Mouse (Mus musculus) hindbrain, embryonic 10.5 days (tissue): ENCODE results near the gene Tnnc2. TPM values are rescaled to one million over a fixed set of nuclear protein-coding genes. Genes with fewer than 3 reads are reported as not detected.
A peak's percentile ranks its signal among the peaks of the same experiment; 100 is the strongest.

Experiments used
- DNase-seq: peaks from one replicate; pipeline ENCODE4 v3.0.0-alpha.2; 2017; ENCODE audit warnings: low spot score
- H3K27ac ChIP-seq: fragments of 300-500 bp; sonication (generic); 2 replicates; pipeline ENCODE4 v1.5.1; 2016; ENCODE audit warnings: mild to moderate bottlenecking, moderate library complexity
- H3K27me3 ChIP-seq: fragments of 300-500 bp; sonication (generic); 2 replicates; pipeline ENCODE4 v1.6.1; 2016; ENCODE audit warnings: mild to moderate bottlenecking; ENCODE audit not compliant: poor library complexity, insufficient read depth, severe bottlenecking
- H3K36me3 ChIP-seq: fragments of 300-500 bp; sonication (generic); 2 replicates; pipeline ENCODE4 v1.6.1; 2016; ENCODE audit warnings: mild to moderate bottlenecking, moderate library complexity
- H3K4me1 ChIP-seq: fragments of 300-500 bp; sonication (generic); replicated peaks from 2 replicates; pipeline ENCODE4 v1.6.1; 2016; ENCODE audit warnings: mild to moderate bottlenecking
- H3K4me3 ChIP-seq: fragments of 300-500 bp; sonication (generic); 2 replicates; pipeline ENCODE4 v1.5.1; 2016; ENCODE audit warnings: mild to moderate bottlenecking, moderate library complexity
- H3K9me3 ChIP-seq: fragments of 300-500 bp; sonication (generic); 2 replicates; pipeline ENCODE4 v1.6.1; 2016; ENCODE audit warnings: mild to moderate bottlenecking, moderate library complexity
- WGBS: fragments of 180-500 bp; shearing (Covaris S2); methylation state at CpG from one replicate; pipeline ENCODE4 v1.1.7; 2016; 5-methylcytosine and 5-hydroxymethylcytosine counted together
- polyA plus RNA-seq: library from polyadenylated mRNA; unstranded; fragments of >200 nt; fragmentation: Nextera tagmentation; extraction: Ambion mirVana; gene quantifications from 2 replicates; pipeline ENCODE4 v1.2.1, GENCODE M21; 2016

The Tnnc2 gene
- polyA plus RNA-seq, 1 experiment from 2014 or later, result not detected

DNA sequence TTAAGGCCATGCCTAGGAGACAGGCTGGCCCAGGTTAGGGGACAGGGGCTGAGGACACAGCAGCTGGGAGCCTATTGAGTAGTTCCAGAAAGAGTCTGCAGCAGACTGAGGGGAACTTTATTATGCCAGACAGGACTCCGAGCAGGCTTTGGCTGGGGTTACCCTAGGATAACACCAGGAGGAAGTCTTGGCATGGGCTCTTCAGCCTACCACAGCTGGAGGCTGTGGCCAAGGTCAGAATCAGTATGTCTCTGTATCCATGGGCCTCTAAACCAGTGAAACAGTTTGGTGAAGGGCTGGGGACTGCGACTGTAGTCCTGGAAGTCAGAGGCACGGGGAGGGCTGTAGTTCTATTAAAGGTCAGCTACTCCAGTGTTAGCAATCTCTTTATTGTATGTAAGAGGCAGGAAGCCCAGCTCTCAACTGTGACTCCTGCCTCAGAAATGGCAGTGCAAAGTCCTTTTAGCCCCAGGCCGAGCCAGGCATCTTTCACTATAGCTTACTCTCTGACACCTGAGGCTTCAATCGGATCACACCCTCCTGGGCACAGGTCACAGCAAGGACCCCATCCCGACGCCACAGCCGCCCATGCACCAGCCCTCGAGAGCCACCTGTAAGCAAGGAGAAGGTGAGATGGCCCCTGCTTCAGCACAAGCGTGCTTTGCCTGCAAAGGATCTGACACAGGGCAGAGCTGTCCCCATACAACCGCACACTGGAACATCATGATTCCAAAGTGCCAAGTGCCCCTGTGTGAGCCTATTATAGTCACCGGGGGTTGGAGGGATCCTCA lies 12.8 kb upstream of the Tnnc2 start:
- Histone ChIP-seq H3K9me3 (no peaks in the 10 kb centered on the region), H3K4me1 (peaks cover 10% of the 10 kb centered on the region), H3K4me3 (no peak overlapping the region), H3K36me3 (peaks cover 84% of the 10 kb centered on the region), H3K27ac (no peak overlapping the region), H3K27me3 (no peaks in the 10 kb centered on the region)
- DNase-seq, result no peak
- WGBS, result 93% methylated on average over 12 of the region's 12 CpGs

DNA sequence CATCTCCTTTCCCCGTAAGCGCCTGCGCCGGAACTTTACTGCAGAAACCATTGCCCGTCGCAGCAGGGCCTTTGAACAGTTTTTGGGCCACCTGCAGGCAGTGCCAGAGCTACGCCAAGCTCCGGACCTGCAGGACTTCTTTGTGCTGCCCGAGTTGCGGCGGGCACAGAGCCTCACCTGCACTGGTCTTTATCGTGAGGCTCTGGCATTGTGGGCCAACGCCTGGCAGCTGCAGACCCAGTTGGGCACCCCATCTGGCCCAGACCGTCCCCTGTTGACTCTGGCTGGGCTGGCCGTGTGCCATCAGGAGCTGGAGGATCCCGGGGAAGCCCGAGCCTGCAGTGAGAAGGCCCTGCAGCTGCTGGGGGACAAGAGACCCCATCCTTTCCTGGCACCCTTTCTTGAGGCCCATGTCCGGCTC lies 12.1 kb upstream of the Tnnc2 start:
- Histone ChIP-seq H3K4me3 (no peak overlapping the region), H3K27ac (no peak overlapping the region), H3K9me3 (no peaks in the 10 kb centered on the region), H3K36me3 (peaks cover 79% of the 10 kb centered on the region), H3K27me3 (peaks cover 4% of the 10 kb centered on the region; the same call in 1 of the 2 replicates), H3K4me1 (peaks cover 12% of the 10 kb centered on the region)
- WGBS, result 92% methylated on average over 18 of the region's 18 CpGs
- DNase-seq, result no peak

GRCm38 (mm10) chr2:164790451-164790850 lies 10.7 kb upstream of the Tnnc2 start:
- Histone ChIP-seq H3K9me3 (no peaks in the 10 kb centered on the region), H3K4me1 (peaks cover 26% of the 10 kb centered on the region), H3K36me3 (peaks cover 65% of the 10 kb centered on the region), H3K27me3 (peaks cover 7% of the 10 kb centered on the region; the same call in 1 of the 2 replicates), H3K4me3 (no peak overlapping the region), H3K27ac (no peak overlapping the region)
- DNase-seq, result no peak
- WGBS, result 83% methylated on average over 4 of the region's 4 CpGs

DNA sequence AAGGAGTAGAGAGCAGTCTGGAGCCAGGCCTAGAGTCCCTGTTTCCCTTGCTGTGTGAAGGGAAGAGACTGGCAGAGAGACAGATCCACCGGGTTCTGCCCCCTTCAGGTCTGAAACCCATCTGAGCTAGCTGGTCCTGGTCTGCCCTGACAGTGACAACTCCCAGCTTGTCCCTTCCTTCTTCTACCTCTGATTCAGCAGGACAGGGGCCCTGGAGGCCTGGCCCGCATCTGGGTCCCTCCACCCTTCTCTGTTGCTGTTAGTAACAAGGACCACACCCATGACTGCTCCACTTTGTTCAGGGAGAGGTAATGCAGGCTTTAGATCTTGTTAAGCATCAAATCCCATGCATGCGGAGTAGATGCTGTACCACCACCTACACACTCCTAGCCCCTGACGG lies 8.6 kb upstream of the Tnnc2 start:
- H3K27ac ChIP-seq, result no peak overlapping the region
- no peaks in the 10 kb centered on the region for H3K9me3 ChIP-seq
- peaks cover 47% of the 10 kb centered on the region for H3K36me3 ChIP-seq
- H3K27me3 ChIP-seq, result peaks cover 7% of the 10 kb centered on the region; the same call in 1 of the 2 replicates
- no peak for DNase-seq
- 70% methylated on average over 4 of the region's 4 CpGs for WGBS
- H3K4me1 ChIP-seq, result peaks cover 35% of the 10 kb centered on the region
- H3K4me3 ChIP-seq, result no peak overlapping the region

GRCm38 (mm10) chr2:164787779-164788178 lies 8.0 kb upstream of the Tnnc2 start:
- no peak overlapping the region for H3K4me3 ChIP-seq
- DNase-seq, result no peak
- no peaks in the 10 kb centered on the region for H3K9me3 ChIP-seq
- peaks cover 41% of the 10 kb centered on the region for H3K36me3 ChIP-seq
- peaks cover 7% of the 10 kb centered on the region; the same call in 1 of the 2 replicates for H3K27me3 ChIP-seq
- H3K4me1 ChIP-seq, result peaks cover 35% of the 10 kb centered on the region
- WGBS, result 86% methylated on average over 10 of the region's 10 CpGs
- no peak overlapping the region for H3K27ac ChIP-seq

DNA sequence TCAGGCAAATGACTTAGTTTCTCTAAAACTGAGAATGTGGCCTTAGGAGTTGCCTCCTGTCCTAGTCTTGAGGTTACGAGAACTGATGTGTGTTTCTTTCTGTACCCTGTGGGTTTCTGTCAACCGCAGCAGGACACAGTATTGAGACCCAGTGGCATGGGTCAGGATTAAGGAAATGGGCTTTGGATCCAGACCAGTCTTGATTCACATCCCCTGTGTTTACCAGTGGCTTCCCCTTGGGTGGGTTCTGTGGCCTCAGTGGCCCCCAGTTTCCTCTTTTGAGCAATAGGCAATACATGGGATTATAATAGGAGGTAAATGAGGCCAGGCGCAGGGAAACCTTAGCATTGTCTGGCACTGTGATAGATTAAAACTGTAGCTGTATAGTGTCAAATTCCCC lies 7.3 kb upstream of the Tnnc2 start:
- DNase-seq, result no peak
- WGBS, result 86% methylated on average over 3 of the region's 3 CpGs
- peaks cover 35% of the 10 kb centered on the region for H3K4me1 ChIP-seq
- H3K36me3 ChIP-seq, result peaks cover 34% of the 10 kb centered on the region
- H3K9me3 ChIP-seq, result no peaks in the 10 kb centered on the region
- peak overlapping the region; percentile 79 for H3K4me3 ChIP-seq
- H3K27me3 ChIP-seq, result peaks cover 7% of the 10 kb centered on the region; the same call in 1 of the 2 replicates
- no peak overlapping the region for H3K27ac ChIP-seq

DNA sequence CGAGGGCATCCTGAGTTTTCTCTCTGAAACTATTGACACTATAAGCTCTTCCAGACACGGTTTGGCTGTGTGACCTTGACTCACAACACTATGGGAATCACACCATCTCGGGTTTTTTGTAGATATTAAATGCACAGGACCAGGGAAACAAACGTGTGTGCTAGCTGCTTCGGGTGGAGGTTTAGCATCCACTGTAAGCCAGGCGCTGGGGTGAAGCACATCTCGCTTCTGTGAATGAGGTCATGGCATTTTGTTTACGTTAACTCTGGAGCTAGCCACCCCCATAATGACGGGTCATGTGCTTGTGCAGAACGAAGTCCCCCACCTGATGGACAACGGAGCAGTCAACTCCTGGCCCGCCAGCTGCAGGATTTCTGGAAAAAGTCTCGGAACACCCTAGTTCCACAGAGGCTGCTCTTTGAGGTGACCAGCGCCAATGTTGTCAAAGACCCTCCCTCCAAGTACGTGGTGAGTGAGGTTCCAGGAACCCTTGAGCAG lies 6.7 kb upstream of the Tnnc2 start:
- Histone ChIP-seq H3K36me3 (peaks cover 28% of the 10 kb centered on the region), H3K27me3 (peaks cover 7% of the 10 kb centered on the region; the same call in 1 of the 2 replicates), H3K9me3 (no peaks in the 10 kb centered on the region), H3K4me1 (peaks cover 35% of the 10 kb centered on the region), H3K4me3 (peak overlapping the region; percentile 79), H3K27ac (peak overlapping the region; percentile 89)
- no peak for DNase-seq
- WGBS, result 8% methylated on average over 15 of the region's 15 CpGs

- Histone ChIP-seq H3K27me3 (peaks cover 7% of the 10 kb centered on the region; the same call in 1 of the 2 replicates), H3K9me3 (no peaks in the 10 kb centered on the region), H3K36me3 (peaks cover 21% of the 10 kb centered on the region), H3K4me3 (peak within 1 kb of the TSS; percentile 79), H3K27ac (peak within 1 kb of the TSS; percentile 89), H3K4me1 (peaks cover 35% of the 10 kb centered on the region)
- under 1% methylated on average over 87 of the region's 89 CpGs for WGBS
- DNase-seq, result peak; percentile 87
Measured at GRCm38 (mm10) chr2:164785481-164786387, 6.0 kb upstream of the Tnnc2 start, which contains the start of gene Snx21. Gene Snx21, plus strand, starts transcription at chr2:164785823.

DNA sequence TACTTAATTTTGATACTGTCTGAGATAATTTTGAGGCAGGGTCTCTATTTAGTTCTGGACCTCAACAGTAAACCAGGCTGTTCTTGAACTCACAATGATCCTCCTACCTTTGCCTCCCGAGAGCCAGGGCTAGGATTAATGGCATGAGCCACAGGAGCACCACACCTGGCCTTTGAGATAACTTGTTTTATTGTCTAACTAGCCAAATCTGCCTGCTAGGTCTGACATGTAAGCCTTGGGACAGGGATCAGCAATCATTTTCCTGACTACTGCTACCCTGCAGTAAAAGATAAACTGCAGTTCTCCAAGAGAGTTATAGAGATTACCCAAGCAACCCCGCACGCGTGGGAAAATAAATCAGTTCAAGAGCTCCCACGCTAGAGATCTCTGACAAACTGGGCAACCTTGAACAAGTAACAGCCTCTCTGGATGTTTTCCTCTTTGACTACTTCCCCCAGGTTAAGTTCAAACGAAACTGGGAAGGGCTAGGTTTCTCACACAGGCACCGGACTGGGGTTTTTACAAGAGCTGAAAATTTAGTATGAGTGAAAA lies 5.2 kb upstream of the Tnnc2 start:
- peaks cover 35% of the 10 kb centered on the region for H3K4me1 ChIP-seq
- 26% methylated on average over 7 of the region's 7 CpGs for WGBS
- H3K27me3 ChIP-seq, result peaks cover 7% of the 10 kb centered on the region; the same call in 1 of the 2 replicates
- peaks cover 13% of the 10 kb centered on the region for H3K36me3 ChIP-seq
- no peak for DNase-seq
- H3K27ac ChIP-seq, result peak overlapping the region; percentile 89; the same call in 1 of the 2 replicates
- no peaks in the 10 kb centered on the region for H3K9me3 ChIP-seq
- peak overlapping the region; percentile 79 for H3K4me3 ChIP-seq

- no peaks in the 10 kb centered on the region for H3K9me3 ChIP-seq
- DNase-seq, result no peak
Measured at GRCm38 (mm10) chr2:164783926-164784581, 4.3 kb upstream of the Tnnc2 start.

DNA sequence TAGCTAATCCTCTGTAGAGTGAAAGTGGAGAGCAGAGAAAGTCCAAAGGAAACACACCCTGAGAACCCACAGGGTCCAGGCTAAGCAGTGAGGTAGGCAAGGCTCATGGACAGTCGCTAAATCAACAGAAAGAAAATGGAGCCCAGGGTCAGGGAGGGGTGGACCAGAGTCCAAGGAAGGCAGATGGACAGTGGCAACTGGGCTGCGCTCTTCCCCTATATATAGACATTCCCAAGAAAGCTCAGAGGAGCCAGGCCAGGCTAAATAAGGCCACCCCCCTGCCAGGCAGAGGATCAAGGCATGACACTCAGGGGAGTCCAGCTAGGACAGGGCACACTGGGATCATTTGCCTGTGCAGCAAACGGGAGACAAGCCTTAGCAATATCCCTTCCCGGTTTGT lies 2.1 kb upstream of the Tnnc2 start:
- no peaks in the 10 kb centered on the region for H3K36me3 ChIP-seq
- no peak for DNase-seq
- peaks cover 8% of the 10 kb centered on the region for H3K27me3 ChIP-seq
- no peak overlapping the region for H3K4me3 ChIP-seq
- no peak overlapping the region for H3K27ac ChIP-seq
- peaks cover 22% of the 10 kb centered on the region for H3K4me1 ChIP-seq
- no peaks in the 10 kb centered on the region for H3K9me3 ChIP-seq
- 69% methylated on average over 4 of the region's 4 CpGs for WGBS

More at GRCm38 (mm10) chr2:164783926-164784581, 4.3 kb upstream of the Tnnc2 start:
- Histone ChIP-seq H3K36me3 (peaks cover 8% of the 10 kb centered on the region), H3K4me3 (no peak overlapping the region), H3K27ac (no peak overlapping the region), H3K27me3 (peaks cover 7% of the 10 kb centered on the region; the same call in 1 of the 2 replicates), H3K4me1 (peaks cover 35% of the 10 kb centered on the region)
- WGBS, result 77% methylated on average over 7 of the region's 7 CpGs

GRCm38 (mm10) chr2:164778809-164779208 lies 958 bp downstream of the Tnnc2 start:
- H3K27me3 ChIP-seq, result peaks cover 11% of the 10 kb centered on the region
- no peaks in the 10 kb centered on the region; the same call in 1 of the 2 replicates for H3K4me1 ChIP-seq
- 85% methylated on average over 7 of the region's 7 CpGs for WGBS
- no peaks in the 10 kb centered on the region for H3K9me3 ChIP-seq
- peaks cover under 1% of the 10 kb centered on the region; the same call in 1 of the 2 replicates for H3K36me3 ChIP-seq
- no peak overlapping the region for H3K27ac ChIP-seq
- H3K4me3 ChIP-seq, result no peak overlapping the region
- no peak for DNase-seq
